Mouse (Mus musculus) heart, adult 8-10 months (tissue): ENCODE results near the gene Rcor1. TPM values are rescaled to one million over a fixed set of nuclear protein-coding genes. Genes with fewer than 3 reads are reported as not detected.

Experiments used
- DNase-seq: peaks from one replicate; pipeline ENCODE4 v3.0.0; 2022; ENCODE audit warnings: low spot score
- total RNA-seq, 4 experiments: library from RNA; stranded (reverse); gene quantifications; 2 replicates each; pipeline ENCODE4 v1.2.4; 2022

Rcor1 gene
- 10 to 100 TPM; 11.9 to 14.3 (median 13.4) TPM for total RNA-seq

GRCm38 (mm10) chr12:111038976-111039612 is at the start of gene Rcor1:
TSS of gene Rcor1 (plus strand) at chr12:111039351.
- DNase-seq = peak; percentile 99

- no peak for DNase-seq
Observed at GRCm38 (mm10) chr12:110989409-110989808, 49.7 kb upstream of the Rcor1 start.

GRCm38 (mm10) chr12:110990500-110990899 is 48.7 kb upstream of the Rcor1 start:
- no peak for DNase-seq

GRCm38 (mm10) chr12:110991361-110992127 is 47.6 kb upstream of the Rcor1 start:
- peak; percentile 56 for DNase-seq

GRCm38 (mm10) chr12:110992128-110992553 is 47.0 kb upstream of the Rcor1 start:
- peak; percentile 91 for DNase-seq

- no peak for DNase-seq
Observed at GRCm38 (mm10) chr12:110992771-110993170, 46.4 kb upstream of the Rcor1 start.

GRCm38 (mm10) chr12:110993226-110993625 is 45.9 kb upstream of the Rcor1 start:
- no peak for DNase-seq

GRCm38 (mm10) chr12:110994666-110995065 is 44.5 kb upstream of the Rcor1 start:
- DNase-seq = no peak

GRCm38 (mm10) chr12:110998092-110998491 is 41.1 kb upstream of the Rcor1 start:
- no peak for DNase-seq

- DNase-seq = no peak
Observed at GRCm38 (mm10) chr12:110999820-111000219, 39.3 kb upstream of the Rcor1 start.

- no peak for DNase-seq
Observed at GRCm38 (mm10) chr12:111000956-111001355, 38.2 kb upstream of the Rcor1 start.

GRCm38 (mm10) chr12:111004142-111004541 is 35.0 kb upstream of the Rcor1 start:
- no peak for DNase-seq

- no peak for DNase-seq
Observed at GRCm38 (mm10) chr12:111005803-111006202, 33.3 kb upstream of the Rcor1 start.

GRCm38 (mm10) chr12:111006339-111006738 is 32.8 kb upstream of the Rcor1 start:
- no peak for DNase-seq

- peak; percentile 33 for DNase-seq
Observed at GRCm38 (mm10) chr12:111007134-111008103, 31.7 kb upstream of the Rcor1 start.

GRCm38 (mm10) chr12:111008500-111009490 is 30.4 kb upstream of the Rcor1 start:
- peak; percentile 26 for DNase-seq

- no peak for DNase-seq
Observed at GRCm38 (mm10) chr12:111009615-111010257, 29.4 kb upstream of the Rcor1 start.

- DNase-seq = no peak
Observed at GRCm38 (mm10) chr12:111016807-111017206, 22.3 kb upstream of the Rcor1 start.

GRCm38 (mm10) chr12:111018068-111018467 is 21.1 kb upstream of the Rcor1 start:
- no peak for DNase-seq

GRCm38 (mm10) chr12:111019086-111019485 is 20.1 kb upstream of the Rcor1 start:
- no peak for DNase-seq
